Mouse (Mus musculus): Measurements from ENCODE around the gene Gpr137. TPM values are rescaled to one million over a fixed set of nuclear protein-coding genes. Genes with fewer than 3 reads are reported as not detected.

Gene Gpr137
- polyA plus RNA-seq, 1 experiment: 127 TPM

- WGBS: 91% methylated on average over 6 of the region's 6 CpGs
- H3K27ac ChIP-seq (ENCODE audit: insufficient read depth, low read length): no peak overlapping the region
Observed at GRCm38 (mm10) chr19:6943709-6944108, 1.4 kb upstream of the Gpr137 start.

GRCm38 (mm10) chr19:6942764-6943163 is 484 bp upstream of the Gpr137 start:
- Histone ChIP-seq H3K4me3 (replicated peaks; ENCODE audit: insufficient read depth, low read depth, low read length) (peak overlapping the region; percentile 83), H3K27me3 (ENCODE audit: control insufficient read depth, insufficient read depth, low read length) (no peaks in the 10 kb centered on the region), H3K4me1 (ENCODE audit: control insufficient read depth, insufficient read depth, low read length) (peaks cover 29% of the 10 kb centered on the region), H3K27ac (ENCODE audit: insufficient read depth, low read length) (peak overlapping the region; percentile 67)
- DNase-seq: no peak
- WGBS: 20% methylated on average over 5 of the region's 5 CpGs
- TF ChIP-seq CTCF (IDR thresholded peaks at IDR 0.05; ENCODE audit: borderline replicate concordance, insufficient read depth, low read depth, low read length) (no peak), POLR2A (IDR thresholded peaks at IDR 0.05; ENCODE audit: borderline replicate concordance, insufficient read depth, low read length) (no peak)

More at GRCm38 (mm10) chr19:6943709-6944108, 1.4 kb upstream of the Gpr137 start:
- no peak overlapping the region for H3K4me3 ChIP-seq (replicated peaks; ENCODE audit: insufficient read depth, low read depth, low read length)
- peaks cover 29% of the 10 kb centered on the region for H3K4me1 ChIP-seq (ENCODE audit: control insufficient read depth, insufficient read depth, low read length)
- H3K27me3 ChIP-seq (ENCODE audit: control insufficient read depth, insufficient read depth, low read length): no peaks in the 10 kb centered on the region
- TF ChIP-seq POLR2A (IDR thresholded peaks at IDR 0.05; ENCODE audit: borderline replicate concordance, insufficient read depth, low read length): no peak
- no peak for TF ChIP-seq CTCF (IDR thresholded peaks at IDR 0.05; ENCODE audit: borderline replicate concordance, insufficient read depth, low read depth, low read length)
- DNase-seq: no peak

GRCm38 (mm10) chr19:6941372-6942248 is 670 bp downstream of the Gpr137 start, which contains the start of gene Bad:
Gene Bad, plus strand, starts transcription at chr19:6941861.
- peak; percentile 90 to 97 for DNase-seq
- WGBS: under 1% methylated on average over 83 of the region's 83 CpGs
- peak within 1 kb of the TSS; percentile 83 for H3K4me3 ChIP-seq (replicated peaks; ENCODE audit: insufficient read depth, low read depth, low read length)
- H3K4me1 ChIP-seq (ENCODE audit: control insufficient read depth, insufficient read depth, low read length): peaks cover 29% of the 10 kb centered on the region
- no peak for TF ChIP-seq CTCF (IDR thresholded peaks at IDR 0.05; ENCODE audit: borderline replicate concordance, insufficient read depth, low read depth, low read length)
- TF ChIP-seq POLR2A (IDR thresholded peaks at IDR 0.05; ENCODE audit: borderline replicate concordance, insufficient read depth, low read length): peak; percentile 71; the same call in 1 of the 2 replicates
- H3K27me3 ChIP-seq (ENCODE audit: control insufficient read depth, insufficient read depth, low read length): no peaks in the 10 kb centered on the region
- peak within 1 kb of the TSS; percentile 71 for H3K27ac ChIP-seq (ENCODE audit: insufficient read depth, low read length)

- Histone ChIP-seq H3K27ac (ENCODE audit: insufficient read depth, low read length) (peak overlapping the region; percentile 71), H3K4me3 (replicated peaks; ENCODE audit: insufficient read depth, low read depth, low read length) (peak overlapping the region; percentile 83), H3K4me1 (ENCODE audit: control insufficient read depth, insufficient read depth, low read length) (peaks cover 29% of the 10 kb centered on the region), H3K27me3 (ENCODE audit: control insufficient read depth, insufficient read depth, low read length) (no peaks in the 10 kb centered on the region)
- WGBS: 15% methylated on average over 29 of the region's 29 CpGs
- no peak for TF ChIP-seq CTCF (IDR thresholded peaks at IDR 0.05; ENCODE audit: borderline replicate concordance, insufficient read depth, low read depth, low read length)
- no peak for TF ChIP-seq POLR2A (IDR thresholded peaks at IDR 0.05; ENCODE audit: borderline replicate concordance, insufficient read depth, low read length)
- peak; percentile 45 to 52 for DNase-seq
Observed at GRCm38 (mm10) chr19:6940396-6941351, 1.6 kb downstream of the Gpr137 start.

- DNase-seq: peak in 1 of 2 experiments; percentile 49
- Histone ChIP-seq H3K27me3 (ENCODE audit: control insufficient read depth, insufficient read depth, low read length) (no peaks in the 10 kb centered on the region), H3K4me1 (ENCODE audit: control insufficient read depth, insufficient read depth, low read length) (peaks cover 32% of the 10 kb centered on the region), H3K27ac (ENCODE audit: insufficient read depth, low read length) (peak overlapping the region; percentile 13; the same call in 1 of the 2 replicates), H3K4me3 (replicated peaks; ENCODE audit: insufficient read depth, low read depth, low read length) (peak overlapping the region; percentile 8)
- 50% methylated on average over 20 of the region's 20 CpGs for WGBS
- no peak for TF ChIP-seq POLR2A (IDR thresholded peaks at IDR 0.05; ENCODE audit: borderline replicate concordance, insufficient read depth, low read length)
- no peak for TF ChIP-seq CTCF (IDR thresholded peaks at IDR 0.05; ENCODE audit: borderline replicate concordance, insufficient read depth, low read depth, low read length)
Observed at GRCm38 (mm10) chr19:6939106-6940002, 2.9 kb downstream of the Gpr137 start.

- Histone ChIP-seq H3K4me3 (replicated peaks; ENCODE audit: insufficient read depth, low read depth, low read length) (peak overlapping the region; percentile 8), H3K4me1 (ENCODE audit: control insufficient read depth, insufficient read depth, low read length) (peaks cover 34% of the 10 kb centered on the region)
- 16% methylated on average over 16 of the region's 16 CpGs for WGBS
Observed at GRCm38 (mm10) chr19:6937541-6938465, 4.5 kb downstream of the Gpr137 start.

More at GRCm38 (mm10) chr19:6937541-6938465, 4.5 kb downstream of the Gpr137 start:
- DNase-seq: peak; percentile 76 to 80
- Histone ChIP-seq H3K27ac (ENCODE audit: insufficient read depth, low read length) (peak overlapping the region; percentile 77), H3K27me3 (ENCODE audit: control insufficient read depth, insufficient read depth, low read length) (no peaks in the 10 kb centered on the region)
- TF ChIP-seq CTCF (IDR thresholded peaks at IDR 0.05; ENCODE audit: borderline replicate concordance, insufficient read depth, low read depth, low read length): no peak

Data from cerebellum, adult 2 months (tissue).